Mouse (Mus musculus) neural tube, embryonic 15.5 days (tissue): ENCODE data around the gene Saysd1. TPM values are rescaled to one million over a fixed set of nuclear protein-coding genes. Genes with fewer than 3 reads are reported as not detected.
"Not testable (repeated sequence)": the region's sequence is repeated elsewhere in the genome, so short reads cannot be mapped to it uniquely, and the experiment has no call there.

Experiments
- ATAC-seq: fragments of 200-750 bp; cut with Nextera tagmentation; 2 replicates; pipeline ENCODE4 v1.8.0; 2017; ENCODE audit warnings: mild to moderate bottlenecking, moderate TSS enrichment, moderate library complexity; ENCODE audit not compliant: low FRiP score
- H3K27ac ChIP-seq: fragments of 300-500 bp; sonication (generic); replicated peaks from 2 replicates; pipeline ENCODE4 v1.5.1; 2015; ENCODE audit warnings: mild to moderate bottlenecking, inconsistent platforms
- H3K27me3 ChIP-seq: fragments of 300-500 bp; sonication (generic); replicated peaks from 2 replicates; pipeline ENCODE4 v1.6.1; 2015; ENCODE audit warnings: inconsistent platforms
- H3K36me3 ChIP-seq: fragments of 300-500 bp; sonication (generic); 2 replicates; pipeline ENCODE4 v1.6.1; 2015; ENCODE audit warnings: inconsistent platforms
- H3K4me1 ChIP-seq: fragments of 300-500 bp; sonication (generic); 2 replicates; pipeline ENCODE4 v1.6.1; 2015; ENCODE audit warnings: inconsistent platforms
- H3K4me2 ChIP-seq: fragments of 300-500 bp; sonication (generic); 2 replicates; pipeline ENCODE4 v1.6.1; 2015; ENCODE audit warnings: inconsistent platforms, mild to moderate bottlenecking, moderate library complexity
- H3K4me3 ChIP-seq: fragments of 300-500 bp; sonication (generic); replicated peaks from 2 replicates; pipeline ENCODE4 v1.5.1; 2015; ENCODE audit warnings: mild to moderate bottlenecking, inconsistent platforms
- H3K9ac ChIP-seq: fragments of 300-500 bp; sonication (generic); replicated peaks from 2 replicates; pipeline ENCODE4 v1.6.1; 2015; ENCODE audit warnings: mild to moderate bottlenecking, inconsistent platforms
- H3K9me3 ChIP-seq: fragments of 300-500 bp; sonication (generic); replicated peaks from 2 replicates; pipeline ENCODE4 v1.6.1; 2016; ENCODE audit warnings: inconsistent platforms
- whole genome bisulfite sequencing: fragments of 180-500 bp; shearing (Covaris S2); methylation state at CpG from one replicate; pipeline ENCODE4 v1.1.7; 2015; ENCODE audit warnings: mixed read lengths; 5-methylcytosine and 5-hydroxymethylcytosine counted together
- polyA plus RNA-seq: library from polyadenylated mRNA; unstranded; fragments of >200 nt; fragmentation: Nextera tagmentation; extraction: Ambion mirVana; gene quantifications from 2 replicates; pipeline ENCODE4 v1.2.1, GENCODE M21; 2015

Gene Saysd1
- polyA plus RNA-seq, 1 experiment from 2014 or later: 11.9 TPM

GRCm38 (mm10) chr14:20027475-20027874, 110.9 kb downstream of the Saysd1 start:
- not testable (repeated sequence) for H3K4me1 ChIP-seq, H3K27ac ChIP-seq, H3K36me3 ChIP-seq, H3K4me3 ChIP-seq, H3K4me2 ChIP-seq, H3K27me3 ChIP-seq, H3K9me3 ChIP-seq, ATAC-seq, H3K9ac ChIP-seq
- WGBS: 79% methylated on average over 7 of the region's 7 CpGs

Other genes starting within 250 kb of the Saysd1 start
- 294 and 351 TPM in 2 replicates for gene Gng2, start 160.9 kb downstream of the Saysd1 start, polyA plus RNA-seq
- 1.5 and 4.2 TPM in 2 replicates for gene Kcnk5, start 43.3 kb upstream of the Saysd1 start, polyA plus RNA-seq
- gene Kcnk16, start 130.7 kb upstream of the Saysd1 start, polyA plus RNA-seq: 0.19 TPM in 1 of 2 replicates, not detected in the other
- gene Nudt13, start 156.2 kb upstream of the Saysd1 start, polyA plus RNA-seq: 14.0 and 18.0 TPM in 2 replicates
- 48.4 and 51.3 TPM in 2 replicates for gene Ecd, start 209.6 kb upstream of the Saysd1 start, polyA plus RNA-seq
- gene Fam149b, start 209.6 kb upstream of the Saysd1 start, polyA plus RNA-seq: 40.8 and 41.2 TPM in 2 replicates